Mouse (Mus musculus) spleen, adult 2 months (tissue): ENCODE measurements around the gene Grid1.

ENCODE experiments used
- CTCF ChIP-seq: fragments of 200-500 bp; IDR thresholded peaks from 2 replicates; pipeline ENCODE4 v1.5.1; 2011; ENCODE audit warnings: mild to moderate bottlenecking, inconsistent platforms; ENCODE audit not compliant: insufficient read depth, insufficient read length, insufficient replicate concordance; ENCODE audit errors: extremely low read depth
- POLR2A ChIP-seq: fragments of 200-500 bp; IDR thresholded peaks from 2 replicates; pipeline ENCODE4 v1.6.1; 2011; ENCODE audit warnings: low read depth, low read length, inconsistent platforms

- TF ChIP-seq CTCF (no peak), POLR2A (no peak)
Measured at GRCm38 (mm10) chr14:34891769-34892532, 72.0 kb downstream of the Grid1 start.
